Mouse (Mus musculus): ENCODE measurements around the gene Dnajb8. TPM values are rescaled to one million over a fixed set of nuclear protein-coding genes. Genes with fewer than 3 reads are reported as not detected.
A peak's percentile ranks its signal among the peaks of the same experiment; 100 is the strongest.

Gene Dnajb8
- total RNA-seq (2017) = not detected in 2 replicates

DNA sequence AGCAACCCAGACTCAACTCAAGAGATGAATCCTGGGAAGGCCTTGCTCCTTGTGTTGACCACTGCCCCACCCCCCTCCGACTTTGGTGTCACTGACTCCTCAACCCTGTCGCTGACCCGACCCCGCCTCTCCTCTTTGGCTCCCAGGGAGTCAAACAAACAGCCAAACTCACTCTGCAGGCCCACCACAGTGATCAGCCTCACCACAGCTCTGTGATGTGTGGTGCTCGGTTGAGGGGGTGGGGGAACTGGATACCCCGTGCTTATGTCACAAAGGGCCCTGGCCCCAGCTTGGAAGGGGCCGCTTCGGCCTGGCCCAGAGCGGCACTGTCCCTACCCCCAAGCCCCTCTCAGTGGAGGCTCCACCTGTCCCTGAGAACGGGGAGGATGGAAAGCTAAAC is at the start of gene Dnajb8:
TSS of gene Dnajb8 (plus strand) at position 301 of the 400 bp plus-strand sequence.
- no peak for ATAC-seq (replicated peaks; ENCODE audit: low read depth, poor library complexity, severe bottlenecking)

GRCm38 (mm10) chr6:88174191-88174590 is 47.9 kb upstream of the Dnajb8 start:
- no peak for ATAC-seq (replicated peaks; ENCODE audit: low read depth, poor library complexity, severe bottlenecking)

GRCm38 (mm10) chr6:88174676-88175075 is 47.4 kb upstream of the Dnajb8 start:
- ATAC-seq (replicated peaks; ENCODE audit: low read depth, poor library complexity, severe bottlenecking) = no peak

DNA sequence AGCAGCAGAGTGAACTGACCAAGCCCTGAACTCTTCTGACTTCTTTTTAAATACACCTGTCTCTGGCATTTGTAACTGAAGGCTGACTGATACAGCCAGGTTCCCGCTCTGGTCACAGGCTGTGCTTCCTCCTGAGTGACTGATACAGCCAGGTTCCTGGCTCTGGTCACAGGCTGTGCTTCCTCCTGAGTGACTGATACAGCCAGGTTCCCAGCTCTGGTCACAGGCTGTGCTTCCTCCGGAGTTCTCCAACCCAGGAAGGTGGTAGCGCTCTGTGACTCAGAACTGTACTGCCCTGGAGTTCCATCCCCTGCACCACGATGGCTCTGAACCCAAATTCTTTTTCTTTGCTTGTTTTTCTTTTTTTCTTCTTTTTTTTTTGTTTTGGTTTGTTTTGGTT is 37.4 kb upstream of the Dnajb8 start:
- ATAC-seq (replicated peaks; ENCODE audit: low read depth, poor library complexity, severe bottlenecking) = peak; percentile 53

GRCm38 (mm10) chr6:88188148-88188547 is 33.9 kb upstream of the Dnajb8 start:
- ATAC-seq (replicated peaks; ENCODE audit: low read depth, poor library complexity, severe bottlenecking) = no peak

DNA sequence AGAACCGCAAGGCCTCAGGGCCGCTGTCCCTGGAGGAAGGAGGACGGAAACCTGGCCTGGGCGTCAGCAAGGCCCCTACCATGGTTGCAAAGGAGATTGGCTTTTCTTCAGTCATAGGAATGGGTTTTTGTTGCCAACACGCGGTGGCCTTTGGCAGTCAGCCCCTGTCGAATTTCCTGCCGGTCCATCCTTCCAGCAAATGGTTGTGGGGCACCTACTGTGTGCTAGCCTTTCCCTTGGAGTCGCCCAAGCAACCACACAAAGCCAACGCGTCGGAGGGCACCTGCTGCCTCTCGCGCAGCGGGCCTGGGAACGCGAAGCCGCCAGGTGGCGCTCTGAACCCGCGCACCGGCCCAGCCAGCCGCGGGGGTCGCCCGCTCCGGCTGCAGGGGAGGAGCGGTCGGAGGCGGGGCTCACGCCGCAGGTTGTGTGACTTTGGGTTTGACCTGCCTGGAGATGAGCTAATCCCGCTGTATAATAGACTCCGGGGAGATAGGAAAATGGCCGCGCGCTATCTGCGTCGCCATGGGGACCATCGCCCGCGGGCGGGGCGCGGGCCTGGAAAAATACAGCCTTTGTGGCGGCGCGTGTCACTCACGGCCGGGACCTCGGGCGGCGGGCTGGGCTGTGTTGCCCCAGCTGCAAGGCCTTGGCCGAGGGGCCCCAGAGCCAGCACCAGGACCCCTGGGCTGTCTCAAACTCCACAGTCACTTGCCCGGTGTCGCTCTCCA is 32.6 kb upstream of the Dnajb8 start:
- ATAC-seq (replicated peaks; ENCODE audit: low read depth, poor library complexity, severe bottlenecking) = peak; percentile 69

- ATAC-seq (replicated peaks; ENCODE audit: low read depth, poor library complexity, severe bottlenecking) = no peak
Observed at GRCm38 (mm10) chr6:88190043-88190309, 32.1 kb upstream of the Dnajb8 start.

DNA sequence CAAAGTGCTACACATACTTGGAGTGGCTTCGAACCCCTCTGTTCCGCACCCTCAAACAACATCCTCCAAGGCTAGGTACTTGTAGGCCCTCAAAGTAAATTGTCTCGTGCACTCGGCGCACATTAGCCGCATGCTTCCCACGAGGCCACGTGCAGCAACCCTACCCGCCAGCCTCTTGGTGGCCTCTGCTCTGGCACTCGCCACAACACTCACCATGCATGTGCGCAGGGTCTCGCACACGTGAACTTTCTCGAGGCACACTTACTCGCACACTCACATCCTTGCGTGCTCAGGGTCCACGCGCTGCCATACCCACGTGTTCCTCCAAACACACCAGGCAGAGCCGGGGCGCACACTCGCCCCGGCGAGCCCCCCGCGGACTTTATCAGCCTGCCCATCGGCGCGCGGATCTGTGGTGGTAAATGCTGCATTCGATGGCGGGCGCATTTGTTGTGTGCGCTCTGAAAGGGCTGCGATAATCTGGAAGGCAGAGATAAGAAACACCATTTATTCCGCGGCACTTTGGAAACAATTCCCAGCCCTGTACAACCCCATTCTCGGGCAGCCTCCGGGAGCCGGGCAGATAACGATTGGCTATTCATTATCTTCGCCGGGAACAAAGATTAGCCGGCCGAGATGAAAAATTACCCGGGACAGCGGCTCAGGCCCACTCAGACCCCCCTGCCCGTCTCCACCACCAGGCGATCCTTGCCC is 31.6 kb upstream of the Dnajb8 start:
- ATAC-seq (replicated peaks; ENCODE audit: low read depth, poor library complexity, severe bottlenecking) = no peak

- no peak for ATAC-seq (replicated peaks; ENCODE audit: low read depth, poor library complexity, severe bottlenecking)
Observed at GRCm38 (mm10) chr6:88191024-88191365, 31.1 kb upstream of the Dnajb8 start.

GRCm38 (mm10) chr6:88191411-88192070 is 30.5 kb upstream of the Dnajb8 start:
- no peak for ATAC-seq (replicated peaks; ENCODE audit: low read depth, poor library complexity, severe bottlenecking)

- no peak for ATAC-seq (replicated peaks; ENCODE audit: low read depth, poor library complexity, severe bottlenecking)
Observed at GRCm38 (mm10) chr6:88192756-88193155, 29.3 kb upstream of the Dnajb8 start.

GRCm38 (mm10) chr6:88193433-88194052 is 28.5 kb upstream of the Dnajb8 start, which contains the start of gene Gata2:
Gene Gata2 (plus strand): TSS chr6:88193891.
- ATAC-seq (replicated peaks; ENCODE audit: low read depth, poor library complexity, severe bottlenecking) = 0 out of 2 replicates have a peak, but pooled peaks have one; percentile 4

- no peak for ATAC-seq (replicated peaks; ENCODE audit: low read depth, poor library complexity, severe bottlenecking)
Observed at GRCm38 (mm10) chr6:88194053-88194977, 27.8 kb upstream of the Dnajb8 start.

GRCm38 (mm10) chr6:88194978-88195325 is 27.1 kb upstream of the Dnajb8 start:
- ATAC-seq (replicated peaks; ENCODE audit: low read depth, poor library complexity, severe bottlenecking) = no peak

DNA sequence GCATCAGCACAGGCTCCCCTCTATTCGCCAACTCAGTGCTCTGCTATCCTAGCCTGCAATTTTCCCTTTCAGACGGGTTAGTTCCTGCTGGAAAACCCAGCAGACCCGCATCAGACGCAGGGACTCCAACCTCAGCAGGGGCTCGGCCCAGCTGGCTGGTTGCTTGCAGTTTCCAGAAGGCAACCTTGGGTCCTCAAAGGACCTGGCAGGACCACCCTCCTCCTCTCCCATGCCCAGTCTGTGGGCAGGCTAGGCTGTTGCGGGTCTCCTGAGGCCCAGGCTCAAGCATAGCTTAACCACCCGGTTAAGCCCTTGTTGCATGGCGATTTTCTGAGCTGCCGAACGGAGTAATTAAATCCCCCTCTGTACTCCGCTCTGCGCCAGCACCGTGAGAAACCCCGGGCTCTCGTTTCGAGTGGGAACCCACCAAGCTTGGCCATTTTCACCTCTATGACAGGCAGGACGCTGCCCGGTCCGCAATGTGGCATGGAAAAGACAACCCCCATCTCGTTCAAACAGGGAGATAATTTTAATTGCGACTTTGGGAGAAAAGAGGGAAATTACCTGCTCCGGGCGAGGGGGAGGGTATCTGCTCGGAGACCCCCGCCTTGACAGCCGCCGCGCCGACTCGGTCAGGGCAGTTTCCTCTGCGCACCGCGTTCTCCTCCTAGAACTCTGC is 25.9 kb upstream of the Dnajb8 start:
- no peak for ATAC-seq (replicated peaks; ENCODE audit: low read depth, poor library complexity, severe bottlenecking)

DNA sequence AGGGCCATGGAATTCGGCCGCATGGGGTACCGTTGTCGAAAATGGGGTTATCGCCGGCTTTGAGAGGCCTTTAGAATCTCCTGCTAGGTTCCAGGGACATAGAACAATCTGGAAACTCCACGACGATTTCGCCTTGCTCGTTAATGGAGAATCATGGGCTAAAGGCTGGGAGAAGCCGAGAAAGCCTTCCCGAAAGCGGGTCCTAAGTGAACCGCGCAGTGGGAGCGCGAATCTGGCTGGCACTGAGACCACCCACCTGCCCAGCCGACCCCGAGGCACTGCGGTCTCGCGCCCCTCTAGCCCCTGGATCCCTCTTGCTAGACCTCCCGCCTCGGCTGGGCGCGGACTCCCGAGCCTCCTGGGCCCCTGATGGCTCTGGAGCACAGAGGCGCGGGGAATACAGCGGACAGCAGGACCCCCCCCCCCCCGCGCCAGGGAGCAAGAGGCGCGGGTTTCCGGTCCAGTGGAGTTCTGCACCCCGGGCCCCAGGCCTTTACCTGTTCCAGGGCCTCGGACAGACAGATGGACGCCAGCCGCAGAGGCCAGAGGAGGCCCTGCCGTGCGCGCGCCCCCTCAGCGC is 25.2 kb upstream of the Dnajb8 start:
- no peak for ATAC-seq (replicated peaks; ENCODE audit: low read depth, poor library complexity, severe bottlenecking)

GRCm38 (mm10) chr6:88197313-88198069 is 24.6 kb upstream of the Dnajb8 start:
- ATAC-seq (replicated peaks; ENCODE audit: low read depth, poor library complexity, severe bottlenecking) = no peak
